Comparison of ENCODE assay signal across 7 mouse cellular contexts in the genomic region with DNA sequence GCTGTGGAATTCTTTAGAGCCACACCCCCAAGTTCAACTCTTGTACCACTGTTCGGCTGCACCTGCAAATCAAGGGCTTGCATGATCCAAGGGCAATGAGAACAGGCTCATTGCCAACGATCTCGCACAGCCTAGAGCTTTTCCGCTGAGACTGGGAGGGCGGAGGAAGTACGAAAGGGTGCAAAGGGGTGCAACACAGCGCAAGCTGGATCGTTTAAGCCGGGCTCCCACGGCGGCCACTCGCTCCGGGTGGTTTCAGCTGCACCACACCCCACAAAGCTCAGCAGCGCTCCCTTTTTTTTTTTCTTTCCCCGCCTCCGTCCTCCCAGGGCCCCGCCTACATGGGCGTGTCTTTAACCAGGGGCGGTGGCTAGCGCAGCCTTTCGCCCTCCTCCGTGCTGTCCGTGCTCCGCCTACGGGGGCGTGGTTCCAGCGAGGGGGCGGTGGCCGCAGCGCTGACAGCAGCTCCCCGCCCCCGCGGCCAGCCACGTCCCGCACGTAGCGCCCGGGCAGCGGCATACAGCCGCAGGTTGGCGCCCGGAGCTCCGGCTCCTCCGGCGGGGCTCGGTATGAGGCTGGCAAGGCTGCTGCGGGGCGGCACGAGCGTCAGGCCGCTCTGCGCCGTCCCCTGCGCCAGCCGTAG. TPM values are rescaled to one million over a fixed set of nuclear protein-coding genes. Genes with fewer than 3 reads are reported as not detected.
DNase-seq lines count a peak whose midpoint lies in the region; ATAC-seq lines count a peak whose summit lies in the region.

A gene (plus strand): TSS at position 424 of the 643 bp plus-strand sequence.

- DNase-seq in adrenal gland, postnatal 14 days = peak; percentile 100
- DNase-seq in embryonic facial prominence, embryonic 11.5 days (ENCODE audit: low spot score) = peak; percentile 98
- DNase-seq in kidney, adult 11 months = peak; percentile 97
- peak; percentile 97 for DNase-seq in limb, embryonic 10.5 days (ENCODE audit: low spot score)
- peak; percentile 99 for DNase-seq in spleen, adult 12 weeks (ENCODE audit: low spot score)

- WGBS in embryonic facial prominence, embryonic 11.5 days = under 1% methylated on average over 55 of the region's 55 CpGs
- WGBS in limb, embryonic 10.5 days = under 1% methylated on average over 55 of the region's 55 CpGs
- under 1% methylated on average over 55 of the region's 55 CpGs for WGBS in midbrain, embryonic 13.5 days

- H3K4me3 ChIP-seq in embryonic facial prominence, embryonic 11.5 days (ENCODE audit: low read depth, low read length) = peak within 1 kb of the TSS; percentile 68
- peak within 1 kb of the TSS; percentile 91 for H3K4me3 ChIP-seq in limb, embryonic 10.5 days
- peak within 1 kb of the TSS; percentile 59 for H3K4me3 ChIP-seq in midbrain, embryonic 13.5 days (replicated peaks)

- H3K4me1 ChIP-seq in embryonic facial prominence, embryonic 11.5 days (ENCODE audit: control insufficient read depth, insufficient read depth, low read length) = 0 out of 2 replicates have a peak, but pooled peaks cover 2% of the 10 kb centered on the region
- H3K4me1 ChIP-seq in limb, embryonic 10.5 days = peaks cover 26% of the 10 kb centered on the region
- peaks cover 8% of the 10 kb centered on the region; the same call in 1 of the 2 replicates for H3K4me1 ChIP-seq in midbrain, embryonic 13.5 days (replicated peaks)

- no peaks in the 10 kb centered on the region for H3K27me3 ChIP-seq in embryonic facial prominence, embryonic 11.5 days (ENCODE audit: control insufficient read depth, insufficient read depth, low read length)
- no peaks in the 10 kb centered on the region for H3K27me3 ChIP-seq in limb, embryonic 10.5 days (ENCODE audit: low read depth, poor library complexity, severe bottlenecking)
- peaks cover 15% of the 10 kb centered on the region for H3K27me3 ChIP-seq in midbrain, embryonic 13.5 days

- peak within 1 kb of the TSS; percentile 74 for H3K27ac ChIP-seq in embryonic facial prominence, embryonic 11.5 days (replicated peaks; ENCODE audit: low read depth, low read length)
- H3K27ac ChIP-seq in limb, embryonic 10.5 days = peak within 1 kb of the TSS; percentile 94
- peak within 1 kb of the TSS; percentile 74 for H3K27ac ChIP-seq in midbrain, embryonic 13.5 days

- peak within 1 kb of the TSS; percentile 80 for H3K9ac ChIP-seq in embryonic facial prominence, embryonic 11.5 days (replicated peaks; ENCODE audit: low read length)
- peak within 1 kb of the TSS; percentile 79 for H3K9ac ChIP-seq in midbrain, embryonic 13.5 days (replicated peaks)

- peak; percentile 94 for ATAC-seq in embryonic facial prominence, embryonic 11.5 days (replicated peaks; ENCODE audit: insufficient number of reproducible peaks, low FRiP score, low TSS enrichment, low read depth)
- peak; percentile 97 for ATAC-seq in granulocyte monocyte progenitor cell, adult 5-6 weeks (replicated peaks; ENCODE audit: poor library complexity, severe bottlenecking)
- ATAC-seq in midbrain, embryonic 13.5 days = peak; percentile 97

- no peaks in the 10 kb centered on the region for H3K9me3 ChIP-seq in embryonic facial prominence, embryonic 11.5 days (replicated peaks; ENCODE audit: control insufficient read depth, low read length)
- no peaks in the 10 kb centered on the region for H3K9me3 ChIP-seq in limb, embryonic 10.5 days (replicated peaks)
- H3K9me3 ChIP-seq in midbrain, embryonic 13.5 days = no peaks in the 10 kb centered on the region

- no peaks in the 10 kb centered on the region for H3K36me3 ChIP-seq in embryonic facial prominence, embryonic 11.5 days (replicated peaks; ENCODE audit: control insufficient read depth, insufficient read depth, low read depth, low read length)
- H3K36me3 ChIP-seq in limb, embryonic 10.5 days = peaks cover 2% of the 10 kb centered on the region; the same call in 1 of the 2 replicates
- no peaks in the 10 kb centered on the region for H3K36me3 ChIP-seq in midbrain, embryonic 13.5 days

- peak within 1 kb of the TSS; percentile 88 for H3K4me2 ChIP-seq in embryonic facial prominence, embryonic 11.5 days (ENCODE audit: low read depth, low read length)
- H3K4me2 ChIP-seq in midbrain, embryonic 13.5 days (replicated peaks) = peak within 1 kb of the TSS; percentile 76

RNA-seq across cellular contexts. Expression of the gene that starts here (rescaled TPM):
- 37.5 and 55.5 TPM in 2 replicates for total RNA-seq in adrenal gland, postnatal 14 days (2021)
- 45.0 and 47.6 TPM in 2 replicates for polyA plus RNA-seq in embryonic facial prominence, embryonic 11.5 days (2014; fragmentation: Nextera tagmentation; extraction: Ambion mirVana)
- 20.5 and 44.3 TPM in 2 replicates for total RNA-seq in granulocyte monocyte progenitor cell, adult 5-6 weeks (2014; fragmentation: Nextera tagmentation)
- total RNA-seq in granulocyte monocyte progenitor cell, adult 5-6 weeks (2017) = 77.7 and 82.7 TPM in 2 replicates
- 45.4 and 46.8 TPM in 2 replicates for polyA plus RNA-seq in limb, embryonic 10.5 days (2016; fragmentation: Nextera tagmentation; extraction: Ambion mirVana)
- polyA plus RNA-seq in midbrain, embryonic 13.5 days (2015; fragmentation: Nextera tagmentation; extraction: Ambion mirVana) = 13.9 and 14.4 TPM in 2 replicates

Comparison
In these comparisons a context has a peak if more than half of its experiments do, and no peak if none do; other contexts are left out.
1. Peak in every context shown above with its lines: DNase-seq, ATAC-seq, H3K4me3 ChIP-seq and H3K27ac ChIP-seq.